Mouse (Mus musculus): ENCODE measurements around the gene Ankra2.

Ankra2 gene

DNA sequence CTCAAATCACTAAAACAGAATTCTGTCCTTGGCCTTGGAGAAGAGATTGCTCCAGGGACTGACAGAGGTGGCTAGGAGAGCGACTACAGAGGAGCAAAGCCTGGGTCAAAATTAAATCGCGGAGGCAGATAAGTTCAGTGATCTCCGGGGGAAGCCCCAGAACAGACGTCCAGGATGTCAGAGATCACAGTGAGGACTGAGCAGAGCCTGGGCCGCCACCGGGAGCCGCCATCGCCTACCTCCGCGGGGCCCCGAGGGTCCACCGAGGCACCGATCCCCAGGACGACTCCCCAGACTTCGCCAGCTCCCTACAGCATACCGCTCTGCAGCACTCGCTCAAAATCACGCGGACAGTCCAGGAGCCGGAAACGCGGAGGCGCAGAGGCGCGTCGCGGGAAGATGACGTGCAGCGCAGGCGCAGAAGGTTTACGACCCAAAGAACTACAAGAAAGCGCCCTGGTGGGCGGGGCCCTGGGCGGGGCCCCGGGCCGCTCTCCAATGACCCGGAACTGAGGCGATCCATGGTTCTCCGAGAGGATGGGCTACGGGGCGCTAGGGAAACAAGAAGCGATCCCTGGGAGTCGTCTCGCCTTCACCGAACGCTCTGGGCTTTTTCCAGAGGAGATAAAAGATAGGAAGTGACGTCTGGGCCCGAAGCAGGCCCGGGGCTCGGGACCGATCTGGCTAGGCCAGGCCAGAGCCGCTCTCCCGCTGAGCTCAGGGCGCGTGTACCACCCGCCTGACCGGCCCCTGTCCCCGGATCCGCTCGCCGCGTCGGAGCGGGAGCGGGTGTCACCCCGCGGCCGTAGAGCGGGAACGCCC is at the start of gene Ankra2, which contains the start of gene Utp15:
Gene Ankra2, plus strand, starts transcription at position 439 of the 822 bp plus-strand sequence.
Gene Utp15, minus strand, starts transcription at position 406 of the 822 bp plus-strand sequence.
- peak; percentile 98 for DNase-seq (ENCODE audit: low spot score)

- DNase-seq (ENCODE audit: low spot score), result no peak
Observed at GRCm38 (mm10) chr13:98222848-98223247, 40.0 kb upstream of the Ankra2 start.

DNA sequence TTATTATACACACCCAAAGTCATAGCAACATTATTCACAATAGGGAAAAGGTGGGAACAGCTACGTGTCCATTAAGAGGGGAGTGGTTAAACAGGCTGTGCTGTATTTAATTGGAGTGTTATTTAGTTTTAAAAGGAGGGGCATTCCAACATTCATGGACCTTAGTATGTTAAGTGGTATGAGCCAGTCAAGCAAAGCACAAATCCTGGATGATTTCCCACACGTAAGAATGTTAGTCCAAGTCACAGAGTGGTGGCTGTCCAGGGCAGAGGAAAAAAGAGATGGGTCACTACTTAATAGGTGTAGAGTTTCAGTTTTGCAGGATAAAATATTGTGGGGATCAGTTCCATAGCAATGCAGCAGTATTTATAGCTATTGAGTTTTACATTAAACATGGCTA is 36.6 kb upstream of the Ankra2 start:
- no peak for DNase-seq (ENCODE audit: low spot score)

DNA sequence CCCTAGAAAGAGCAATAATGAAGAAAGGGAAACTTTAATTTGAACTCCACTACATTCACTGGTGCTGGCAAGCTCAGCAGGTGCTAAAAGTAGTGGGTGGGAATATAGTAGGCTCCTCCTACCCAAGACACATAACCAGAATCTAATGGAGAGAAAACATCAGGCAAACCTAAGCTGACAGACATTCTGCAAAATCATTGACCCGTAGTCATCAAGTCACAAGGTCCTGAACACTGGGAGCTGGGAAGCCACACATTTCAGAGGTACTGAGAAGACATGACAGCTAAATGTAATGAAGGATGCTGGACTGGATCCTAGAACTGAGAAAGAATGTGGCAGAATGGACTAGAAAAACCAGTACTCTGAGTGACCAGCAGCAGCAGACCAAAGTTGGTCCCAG is 32.4 kb upstream of the Ankra2 start:
- no peak for DNase-seq (ENCODE audit: low spot score)

- no peak for DNase-seq (ENCODE audit: low spot score)
Observed at GRCm38 (mm10) chr13:98235451-98235850, 27.4 kb upstream of the Ankra2 start.

GRCm38 (mm10) chr13:98239978-98240641 is 22.8 kb upstream of the Ankra2 start:
- DNase-seq (ENCODE audit: low spot score), result peak; percentile 61

DNA sequence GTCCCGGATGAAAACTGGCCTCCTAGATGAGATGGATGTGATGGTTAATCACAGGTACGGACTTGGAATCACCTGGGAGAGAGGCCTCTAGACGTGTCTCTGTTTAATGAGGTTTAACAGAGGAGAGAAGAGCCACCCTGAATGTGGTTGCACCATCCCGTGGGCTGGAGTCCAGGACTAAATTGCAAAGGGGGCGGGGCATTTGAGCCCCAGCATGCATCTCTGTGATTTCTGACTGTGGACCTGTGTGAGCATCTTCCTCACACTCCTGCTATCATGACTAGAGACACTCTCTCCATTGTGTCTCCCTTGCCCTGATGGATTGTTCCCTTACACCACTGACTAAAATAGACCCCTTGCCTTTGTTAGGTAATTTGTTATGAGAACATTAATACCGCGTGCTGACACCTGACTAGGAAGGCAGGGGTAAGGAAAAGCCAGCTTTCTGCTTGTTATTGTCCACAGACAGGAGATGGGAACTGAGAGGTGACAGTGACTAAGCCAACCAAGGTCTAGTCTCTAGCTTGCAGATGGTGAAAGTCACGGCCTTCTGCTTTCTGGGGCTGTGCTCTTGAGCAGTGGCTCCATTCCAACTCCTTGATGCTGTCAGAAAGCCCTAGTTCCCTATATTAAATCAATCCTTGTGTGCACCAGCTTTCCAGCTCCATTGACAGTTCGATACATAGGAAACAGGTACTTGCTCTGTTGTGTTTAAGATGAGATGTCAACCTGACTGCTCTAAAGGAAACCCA is 21.2 kb upstream of the Ankra2 start:
- DNase-seq (ENCODE audit: low spot score), result no peak

DNA sequence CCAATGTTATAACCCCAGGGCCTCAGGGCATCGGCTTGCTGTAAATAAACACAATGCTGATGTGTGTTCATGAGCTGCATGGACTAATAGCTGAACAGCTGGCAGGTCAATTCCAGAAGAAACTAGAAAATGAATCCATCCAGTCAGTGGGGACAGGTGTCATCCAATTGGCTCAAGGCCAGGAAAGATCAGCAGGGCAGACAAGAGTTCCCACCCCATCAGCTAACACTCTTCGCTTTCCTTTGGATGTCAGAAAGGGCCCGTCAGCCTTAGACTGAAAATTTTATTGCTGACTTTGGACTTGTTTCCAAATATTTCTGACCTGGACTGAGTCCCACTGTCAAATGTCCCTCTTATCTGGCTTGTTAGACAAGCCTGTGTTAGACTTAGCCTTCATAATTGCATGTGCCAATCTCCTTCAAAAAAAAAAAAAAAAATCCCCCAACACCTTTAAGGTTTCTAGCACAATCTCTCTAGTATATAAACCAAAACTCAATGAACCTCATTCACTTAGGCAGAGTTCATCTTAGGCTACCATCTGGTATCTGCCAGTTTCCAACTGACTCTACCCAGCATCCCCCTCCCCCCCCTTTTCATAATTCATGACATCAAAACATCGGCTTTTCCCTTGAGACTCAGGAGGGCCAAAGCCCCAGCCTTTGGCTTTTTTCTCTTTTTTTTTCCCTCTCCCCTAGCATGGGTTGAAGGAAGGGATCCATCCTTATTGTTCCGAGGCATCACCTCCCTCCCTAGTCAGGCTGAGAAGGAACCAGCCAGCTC is 18.1 kb upstream of the Ankra2 start:
- DNase-seq (ENCODE audit: low spot score), result no peak

DNA sequence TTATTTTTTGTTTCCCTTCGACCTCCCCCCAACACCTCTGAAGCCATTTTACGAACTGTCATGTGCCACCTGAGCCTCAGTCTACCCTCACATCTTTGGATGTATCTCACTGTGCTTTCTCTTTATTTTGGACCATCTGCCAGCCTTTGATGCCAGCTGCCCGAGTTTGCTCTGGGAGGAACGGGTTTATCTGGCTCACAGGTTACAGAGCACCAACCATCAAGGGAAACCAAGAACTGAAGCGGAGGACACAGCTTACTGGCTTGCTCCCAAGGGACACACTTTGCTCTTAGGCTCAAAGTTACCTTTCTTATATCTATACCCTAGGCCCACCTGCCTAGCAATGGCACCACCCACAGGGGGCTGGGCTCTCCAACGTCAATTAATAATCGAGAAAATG is 17.5 kb upstream of the Ankra2 start:
- no peak for DNase-seq (ENCODE audit: low spot score)

DNA sequence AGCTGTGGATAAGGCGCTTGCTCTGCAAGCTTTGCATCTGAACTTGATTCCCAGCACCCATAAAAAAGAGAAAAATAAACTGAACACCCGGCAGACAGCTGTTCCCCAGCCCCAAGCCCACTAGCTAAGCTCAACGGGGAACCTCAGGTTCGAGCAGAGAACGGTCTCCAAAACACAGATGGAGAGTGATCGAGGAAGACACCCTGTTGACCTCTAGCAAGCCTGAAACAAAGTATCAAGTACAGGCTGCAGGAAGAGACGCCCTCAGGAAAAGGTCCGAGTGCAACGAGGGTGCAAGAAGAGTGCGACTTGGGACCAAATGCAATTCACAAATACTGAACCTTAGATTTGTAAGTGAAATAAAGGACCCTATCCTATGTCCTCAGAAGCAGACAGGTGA is 13.3 kb upstream of the Ankra2 start:
- DNase-seq (ENCODE audit: low spot score), result no peak

DNA sequence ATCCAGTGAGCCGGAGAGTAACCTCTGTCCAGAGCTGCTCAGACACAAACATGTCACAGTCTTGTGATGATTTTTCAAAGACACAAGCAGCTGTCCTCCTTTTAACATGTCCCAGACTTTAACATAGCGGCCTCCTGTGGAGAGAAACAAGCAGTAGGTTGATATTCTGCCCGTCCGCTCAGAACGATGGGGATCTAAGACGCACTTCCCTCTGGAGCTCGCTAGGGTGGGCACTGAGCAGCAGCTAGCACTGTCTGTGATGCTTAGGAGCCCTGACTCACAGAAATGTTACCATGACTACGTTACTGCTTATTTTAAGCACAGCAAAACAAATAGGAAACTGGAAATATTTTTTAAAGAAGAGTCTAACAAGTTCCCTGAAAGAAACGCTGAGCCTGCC is 8.0 kb upstream of the Ankra2 start:
- DNase-seq (ENCODE audit: low spot score), result no peak

DNA sequence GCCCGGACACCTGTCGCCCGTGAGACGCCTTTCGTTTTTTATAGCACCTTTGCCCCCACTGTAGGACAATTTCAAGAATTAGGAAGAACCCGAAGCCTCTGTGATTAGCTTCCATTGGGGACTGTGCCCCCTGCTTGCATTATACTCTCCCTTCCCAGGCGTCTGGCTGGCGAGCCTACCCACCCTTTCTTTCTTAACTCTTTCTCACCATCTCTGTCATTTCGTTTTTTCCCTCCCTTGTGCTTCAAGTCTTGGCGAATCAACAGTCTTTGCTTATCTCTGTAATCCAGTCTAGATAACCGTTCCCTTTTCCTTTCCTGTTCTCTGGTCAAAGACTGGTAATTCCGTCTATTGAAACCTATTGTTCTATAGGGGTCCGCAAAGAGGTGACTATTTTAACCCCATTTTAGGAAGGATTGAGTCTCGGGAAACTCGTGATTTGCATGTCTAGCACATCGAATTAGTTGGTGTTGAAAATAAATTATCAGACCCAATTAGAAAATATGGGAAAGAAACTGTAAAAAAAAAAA is 649 bp downstream of the Ankra2 start:
- DNase-seq (ENCODE audit: low spot score), result no peak

- no peak for DNase-seq (ENCODE audit: low spot score)
Observed at GRCm38 (mm10) chr13:98264111-98264510, 1.2 kb downstream of the Ankra2 start.

GRCm38 (mm10) chr13:98274023-98274422 is 11.1 kb downstream of the Ankra2 start:
- DNase-seq (ENCODE audit: low spot score), result no peak

GRCm38 (mm10) chr13:98275646-98276045 is 12.8 kb downstream of the Ankra2 start:
- no peak for DNase-seq (ENCODE audit: low spot score)

GRCm38 (mm10) chr13:98276253-98276652 is 13.4 kb downstream of the Ankra2 start:
- DNase-seq (ENCODE audit: low spot score), result no peak

- no peak for DNase-seq (ENCODE audit: low spot score)
Observed at GRCm38 (mm10) chr13:98277501-98277900, 14.6 kb downstream of the Ankra2 start.

DNA sequence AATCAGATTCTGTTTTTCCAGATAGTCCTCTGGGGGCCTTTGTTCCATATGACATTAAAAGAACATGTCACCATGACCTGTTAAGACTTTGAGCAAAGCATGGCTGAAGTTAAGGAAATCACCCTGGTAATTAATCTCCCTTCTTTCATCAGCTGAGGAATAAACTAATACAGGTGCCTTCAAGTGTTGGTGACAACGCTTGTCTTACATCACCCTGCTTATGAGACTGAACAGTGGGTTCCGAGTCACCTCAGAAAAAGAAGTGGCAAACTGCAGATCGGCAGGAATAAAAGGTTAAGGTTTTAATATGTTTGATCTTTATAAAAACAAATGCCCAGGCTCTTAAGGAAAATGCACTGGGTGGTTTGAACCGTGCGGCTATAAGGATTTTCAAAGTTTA is 16.8 kb downstream of the Ankra2 start, which contains the start of gene Gm21976:
Gene Gm21976, plus strand, starts transcription at position 202 of the 400 bp plus-strand sequence.
- no peak for DNase-seq (ENCODE audit: low spot score)

GRCm38 (mm10) chr13:98280990-98281650 is 18.2 kb downstream of the Ankra2 start:
- no peak for DNase-seq (ENCODE audit: low spot score)

GRCm38 (mm10) chr13:98290719-98291118 is 27.8 kb downstream of the Ankra2 start:
- DNase-seq (ENCODE audit: low spot score), result no peak

- no peak for DNase-seq (ENCODE audit: low spot score)
Observed at GRCm38 (mm10) chr13:98291712-98292111, 28.8 kb downstream of the Ankra2 start.

Data from urinary bladder, postnatal 25 days (tissue).